Mouse (Mus musculus) limb, embryonic 14.5 days (tissue): ENCODE measurements around the gene Itk. TPM values are rescaled to one million over a fixed set of nuclear protein-coding genes. Genes with fewer than 3 reads are reported as not detected.

Experiments used
- ATAC-seq: fragments of 200-750 bp; cut with Nextera tagmentation; 2 replicates; pipeline ENCODE4 v1.8.0; 2017; ENCODE audit warnings: low read depth, moderate number of reproducible peaks, moderate TSS enrichment; ENCODE audit not compliant: low FRiP score
- DNase-seq: peaks from one replicate; pipeline ENCODE4 v3.0.0-alpha.2; 2015; ENCODE audit warnings: low spot score
- H3K27ac ChIP-seq: fragments of 300-500 bp; sonication (generic); replicated peaks from 2 replicates; pipeline ENCODE4 v1.5.1; 2014; ENCODE audit warnings: low read depth, mild to moderate bottlenecking, low read length, moderate library complexity, mixed read lengths
- H3K27me3 ChIP-seq: fragments of 300-500 bp; sonication (generic); 2 replicates; pipeline ENCODE4 v1.6.1; 2014; ENCODE audit warnings: low read length, mixed read lengths; ENCODE audit not compliant: control insufficient read depth, insufficient read depth
- H3K36me3 ChIP-seq: fragments of 300-500 bp; sonication (generic); 2 replicates; pipeline ENCODE4 v1.6.1; 2014; ENCODE audit warnings: mild to moderate bottlenecking, low read length, moderate library complexity, mixed read lengths; ENCODE audit not compliant: control insufficient read depth, insufficient read depth
- H3K4me1 ChIP-seq: fragments of 300-500 bp; sonication (generic); 2 replicates; pipeline ENCODE4 v1.6.1; 2014; ENCODE audit warnings: antibody characterized with exemption, low read length, mixed read lengths; ENCODE audit not compliant: control insufficient read depth, insufficient read depth
- H3K4me2 ChIP-seq: fragments of 300-500 bp; sonication (generic); replicated peaks from 2 replicates; pipeline ENCODE4 v1.6.1; 2014; ENCODE audit warnings: low read depth, mild to moderate bottlenecking, low read length, moderate library complexity; ENCODE audit not compliant: severe bottlenecking
- H3K4me3 ChIP-seq: fragments of 300-500 bp; sonication (generic); replicated peaks from 2 replicates; pipeline ENCODE4 v1.5.1; 2014; ENCODE audit warnings: low read length
- H3K9ac ChIP-seq: fragments of 300-500 bp; sonication (generic); 2 replicates; pipeline ENCODE4 v1.6.1; 2014; ENCODE audit warnings: mild to moderate bottlenecking, low read depth, low read length, moderate library complexity; ENCODE audit not compliant: severe bottlenecking
- H3K9me3 ChIP-seq: fragments of 300-500 bp; sonication (generic); 2 replicates; pipeline ENCODE4 v1.6.1; 2016; ENCODE audit warnings: low read length; ENCODE audit not compliant: control insufficient read depth
- POLR2A ChIP-seq: fragments of 200-500 bp; IDR thresholded peaks from 2 replicates; pipeline ENCODE4 v1.8.0; 2012; ENCODE audit warnings: inconsistent platforms, mild to moderate bottlenecking, moderate library complexity, borderline replicate concordance; ENCODE audit not compliant: insufficient read depth, insufficient read length; ENCODE audit errors: extremely low read depth
- WGBS: fragments of 180-500 bp; shearing (Covaris S2); extraction: QIAGEN DNeasy Blood & Tissue Kit; methylation state at CpG from one replicate; pipeline ENCODE4 v1.1.7; 2014; 5-methylcytosine and 5-hydroxymethylcytosine counted together
- polyA plus RNA-seq, 2 experiments: library from polyadenylated mRNA; depleted of rRNA in 1 of 2; stranded (reverse) in 1 of 2; unstranded in 1 of 2; fragments of >200 nt; fragmentation: Nextera tagmentation in 1 of 2; extraction: Ambion mirVana in 1 of 2; gene quantifications; 2 replicates each; pipeline versions ENCODE4 v1.2.1 to v1.2.3; 2012 to 2014

The Itk gene
- polyA plus RNA-seq, 2 experiments = 0.14 to 0.28 TPM

DNA sequence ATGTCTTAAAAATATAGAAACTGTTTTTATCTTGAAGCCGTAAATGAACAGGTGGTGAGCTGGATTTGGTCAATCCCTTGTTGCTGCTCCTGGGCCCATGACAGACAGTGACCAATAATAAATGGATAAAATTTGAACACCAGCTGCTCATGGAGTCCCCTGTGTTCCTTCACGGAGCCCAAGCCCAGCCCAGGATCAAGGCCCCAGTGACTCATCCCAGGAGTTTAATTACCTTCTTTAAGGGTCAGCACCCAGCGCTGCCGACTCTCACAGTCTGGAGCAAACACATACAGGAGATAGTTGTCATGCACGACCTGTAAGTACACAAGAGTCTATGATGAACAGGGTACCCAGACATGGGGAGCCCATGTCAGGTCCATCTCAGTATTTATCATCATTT, 23.6 kb downstream of the Itk start:
- H3K4me2 ChIP-seq = no peak overlapping the region
- no peak overlapping the region for H3K27ac ChIP-seq
- no peak overlapping the region for H3K9ac ChIP-seq
- ATAC-seq (no peak), DNase-seq (no peak)
- no peaks in the 10 kb centered on the region for H3K9me3 ChIP-seq
- 69% methylated on average over 5 of the region's 5 CpGs for WGBS
- no peaks in the 10 kb centered on the region for H3K36me3 ChIP-seq
- H3K27me3 ChIP-seq = no peaks in the 10 kb centered on the region
- H3K4me3 ChIP-seq = no peak overlapping the region
- TF ChIP-seq POLR2A = no peak
- peaks cover 15% of the 10 kb centered on the region for H3K4me1 ChIP-seq

DNA sequence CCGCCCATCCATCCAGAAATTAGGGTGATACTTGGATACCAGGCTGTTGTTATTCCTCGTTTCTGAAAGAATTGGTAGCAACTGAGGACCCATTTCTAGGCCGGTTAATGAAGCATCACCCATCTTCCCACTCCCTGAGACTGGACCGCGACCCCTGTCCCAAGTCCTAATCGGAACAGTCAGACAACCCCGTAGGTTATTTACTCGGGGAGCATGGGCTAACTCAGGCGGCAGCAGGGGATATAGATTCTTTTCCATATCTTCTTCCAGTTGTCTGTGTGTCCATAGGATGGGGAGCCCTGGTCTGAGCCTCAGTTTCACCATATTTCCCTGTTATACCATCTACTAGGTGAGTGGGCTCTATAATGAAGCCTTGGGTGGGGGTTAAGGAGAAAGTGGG, 25.5 kb downstream of the Itk start:
- H3K4me1 ChIP-seq = peaks cover 15% of the 10 kb centered on the region
- no peak overlapping the region for H3K27ac ChIP-seq
- no peak for TF ChIP-seq POLR2A
- no peak overlapping the region for H3K4me3 ChIP-seq
- no peaks in the 10 kb centered on the region for H3K36me3 ChIP-seq
- ATAC-seq = no peak
- no peak overlapping the region for H3K4me2 ChIP-seq
- H3K9ac ChIP-seq = no peak overlapping the region
- WGBS = 94% methylated on average over 9 of the region's 9 CpGs
- no peaks in the 10 kb centered on the region for H3K27me3 ChIP-seq
- no peaks in the 10 kb centered on the region for H3K9me3 ChIP-seq
- DNase-seq = no peak

DNA sequence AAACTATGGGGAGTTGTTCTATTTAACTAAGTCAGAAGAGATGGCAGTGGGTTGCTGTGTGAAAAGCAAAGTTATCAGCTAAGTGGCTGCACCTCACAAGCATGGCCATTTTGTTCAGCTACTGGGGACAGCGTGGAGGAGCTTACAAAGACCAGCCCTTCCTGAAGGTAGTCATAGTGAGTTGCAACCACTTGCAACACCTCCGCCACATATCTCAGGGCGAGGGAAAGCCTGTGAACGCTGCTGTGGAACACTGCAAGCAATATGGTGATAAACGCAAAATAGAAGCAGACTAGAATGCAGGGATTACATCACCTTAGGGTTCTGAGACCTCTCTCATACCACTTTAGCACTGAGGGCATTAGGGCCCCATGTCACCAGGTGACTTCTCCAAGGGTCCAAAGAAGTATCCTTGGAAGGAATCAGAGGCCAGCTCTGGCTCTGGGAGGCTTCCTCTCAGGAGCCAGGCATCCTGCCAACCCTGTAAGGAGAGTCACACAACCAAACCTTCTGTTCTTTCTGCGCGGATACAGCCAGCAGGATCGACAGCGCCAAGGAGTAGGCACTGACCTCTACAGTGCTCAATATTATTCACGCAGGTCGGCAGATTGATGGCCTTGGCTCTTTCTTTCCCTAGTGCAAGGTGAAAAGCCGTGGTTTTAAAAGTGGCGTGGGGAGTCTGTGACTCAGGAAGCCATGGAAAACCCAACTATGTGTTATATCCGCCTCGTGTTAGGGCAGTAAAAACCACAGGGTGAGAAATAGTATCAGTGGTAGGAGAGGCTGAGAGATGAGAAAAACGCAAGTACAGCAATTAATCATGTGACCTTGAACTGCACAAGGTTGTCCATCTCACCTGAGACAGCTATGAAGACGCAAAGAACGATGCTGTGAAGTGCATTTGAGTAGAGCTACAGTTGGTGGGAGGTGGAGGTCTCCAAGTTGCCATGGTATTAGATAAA, 27.0 kb downstream of the Itk start:
- DNase-seq = no peak

DNA sequence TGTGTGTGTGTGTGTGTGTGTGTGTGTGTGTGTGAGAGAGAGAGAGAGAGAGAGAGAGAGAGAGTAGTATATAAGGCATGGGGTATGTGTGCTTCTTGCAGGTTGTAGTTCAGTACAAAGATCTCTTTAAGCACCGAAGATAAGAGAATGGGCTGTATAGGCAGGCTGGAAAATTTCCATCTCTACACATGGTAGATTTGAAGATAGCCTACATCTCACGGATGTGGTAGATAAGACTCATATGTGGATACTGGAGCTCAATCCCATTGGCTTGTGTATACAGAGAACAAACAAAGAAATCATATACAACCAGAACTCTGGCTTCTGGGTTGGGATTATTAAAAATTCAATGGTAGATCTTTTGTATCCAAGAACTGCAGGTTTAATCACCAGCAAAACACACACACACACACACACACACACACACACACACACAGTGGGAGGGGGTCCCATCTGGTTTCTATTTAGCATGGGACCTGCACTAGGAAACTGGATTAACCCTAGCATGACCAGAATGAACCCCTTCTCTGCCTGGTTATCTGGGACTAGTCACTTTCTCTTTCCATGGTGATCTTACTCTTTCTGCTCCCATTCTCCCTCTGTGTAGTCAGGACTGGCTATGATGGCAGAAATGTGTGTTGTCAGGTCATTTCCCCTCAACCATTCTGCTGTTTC, 28.2 kb downstream of the Itk start:
- no peak; the same call in 1 of the 2 replicates for ATAC-seq

More for the DNA sequence above, 27.0 kb downstream of the Itk start:
- ATAC-seq = no peak
- Histone ChIP-seq H3K27me3 (no peaks in the 10 kb centered on the region), H3K9ac (no peak overlapping the region), H3K4me1 (peaks cover 15% of the 10 kb centered on the region), H3K27ac (no peak overlapping the region; the same call in 1 of the 2 replicates), H3K4me2 (no peak overlapping the region), H3K9me3 (no peaks in the 10 kb centered on the region), H3K36me3 (no peaks in the 10 kb centered on the region), H3K4me3 (no peak overlapping the region)
- WGBS = 60% methylated on average over 18 of the region's 18 CpGs
- no peak for TF ChIP-seq POLR2A

DNA sequence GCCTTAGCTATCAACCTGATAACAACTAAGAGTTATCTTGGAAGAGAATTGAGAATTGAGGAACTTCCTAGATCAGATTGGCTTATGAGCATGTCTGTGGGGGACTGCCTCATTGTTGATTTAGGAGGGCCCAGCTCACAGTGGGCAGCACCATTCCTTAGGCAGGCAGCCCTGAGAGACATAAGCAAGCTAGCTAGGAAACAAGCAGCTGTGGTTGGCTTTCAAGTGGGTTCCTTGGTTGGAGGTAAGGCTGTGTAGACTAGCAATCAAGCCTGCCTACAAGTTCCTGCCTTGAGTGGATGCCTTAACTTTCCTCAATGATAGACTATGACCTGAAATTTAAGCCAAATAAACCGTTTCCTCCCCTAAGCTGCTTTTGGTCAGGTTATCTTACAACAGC, 30.9 kb downstream of the Itk start:
- Histone ChIP-seq H3K27me3 (no peaks in the 10 kb centered on the region), H3K9me3 (no peaks in the 10 kb centered on the region), H3K9ac (no peak overlapping the region), H3K36me3 (no peaks in the 10 kb centered on the region), H3K4me1 (peaks cover 15% of the 10 kb centered on the region), H3K4me3 (no peak overlapping the region), H3K27ac (no peak overlapping the region), H3K4me2 (no peak overlapping the region)
- 83% methylated on average over 1 of the region's 1 CpGs for WGBS
- no peak for TF ChIP-seq POLR2A
- ATAC-seq (no peak), DNase-seq (no peak)

More for the DNA sequence above, 28.2 kb downstream of the Itk start:
- WGBS = 50% methylated on average over 2 of the region's 2 CpGs
- no peaks in the 10 kb centered on the region for H3K27me3 ChIP-seq
- H3K4me3 ChIP-seq = no peak overlapping the region
- peaks cover 15% of the 10 kb centered on the region for H3K4me1 ChIP-seq
- no peaks in the 10 kb centered on the region for H3K36me3 ChIP-seq
- DNase-seq = no peak
- no peaks in the 10 kb centered on the region for H3K9me3 ChIP-seq
- no peak for TF ChIP-seq POLR2A
- no peak overlapping the region for H3K27ac ChIP-seq
- H3K9ac ChIP-seq = no peak overlapping the region
- H3K4me2 ChIP-seq = no peak overlapping the region
